19 mouse cellular contexts compared by ENCODE assay signal in genomic region chr8:121846815-121847214, GRCm38 (mm10). TPM values are rescaled to one million over a fixed set of nuclear protein-coding genes. Genes with fewer than 3 reads are reported as not detected.
A peak's percentile ranks its signal among the peaks of the same experiment; 100 is the strongest.
DNase-seq lines count a peak whose midpoint lies in the region; TF ChIP-seq lines count a peak whose summit lies in the region.
"Had no signal": no experiment of that assay in that cellular context is flagged by ENCODE, and none has a peak within 500 bp of the region (broad histone marks: within the 10 kb centered on the region; RNA-seq: fewer than 3 reads in every experiment).

No protein-coding gene starts in this region.

- dilution Hi-C loops in CH12.LX (cut with MboI; ENCODE audit: extremely low pct_ligation_motif_present, extremely low pct_unique_long_range_greater_than_20kb, low sequenced_read_pairs): no loop called here

- peak overlapping the region; percentile 76 for H3K27ac ChIP-seq in CH12.LX (ENCODE audit: insufficient read depth, low read depth)
- H3K27ac ChIP-seq in embryonic fibroblast, embryonic 13.5 days (ENCODE audit: insufficient read depth, low read length): no peak overlapping the region

- TF ChIP-seq POLR2A in CH12.LX (IDR thresholded peaks at IDR 0.05; ENCODE audit: low read depth, low read length): peak; percentile 31; the same call in 1 of the 2 replicates
- 0 out of 2 replicates have a peak, but pooled peaks have one; percentile 12 for TF ChIP-seq POLR2A in embryonic fibroblast, embryonic 13.5 days (IDR thresholded peaks at IDR 0.05; ENCODE audit: low read depth, low read length)

- DNase-seq in heart, adult 11 months: peak; percentile 50
- DNase-seq in heart, postnatal 4 days: no peak
- DNase-seq in CH12.LX (ENCODE audit: extremely low read depth): no peak
- no peak for DNase-seq in cerebellum, adult 8-10 months
- DNase-seq in left cerebral cortex, postnatal 36 days (ENCODE audit: low spot score in 2 of 2): no peak
- DNase-seq: adrenal gland, adult 2 months; adrenal gland, adult 8-10 months; adrenal gland, postnatal 10 days; adrenal gland, postnatal 14 days; adrenal gland, postnatal 25 days; adrenal gland, postnatal 36 days; B cell, adult 2 months; cerebellum, adult 11 months; cerebellum, adult 11-12 months; cerebellum, adult 18-20 months; cerebellum, adult 2 months had no signal

- intact Hi-C loops in left cerebral cortex, postnatal 36 days (cut with DNase I): no loop called here

- H3K36me3 ChIP-seq in CH12.LX (replicated peaks in 1 of 2; ENCODE audit: control insufficient read depth in 1 of 2, insufficient read depth in 1 of 2, low read length in 1 of 2): peaks cover 36 to 42% of the 10 kb centered on the region in 2 experiments
- H3K36me3 ChIP-seq: G1E had no signal

- H3K4me1 ChIP-seq in CH12.LX (ENCODE audit: control insufficient read depth in 1 of 2, insufficient read depth in 2 of 2): peaks cover 24 to 66% of the 10 kb centered on the region in 2 experiments
- H3K4me1 ChIP-seq in embryonic fibroblast, embryonic 13.5 days (ENCODE audit: control insufficient read depth, insufficient read depth, low read length): peaks cover 3% of the 10 kb centered on the region; the same call in 1 of the 2 replicates

- in situ Hi-C loops in CH12.LX (cut with MboI; ENCODE audit: low pct_ligation_motif_present, low pct_unique_long_range_greater_than_20kb, low sequenced_read_pairs): no loop called here

- H3K79me2 ChIP-seq in CH12.LX (replicated peaks; ENCODE audit: control insufficient read depth, extremely low read depth, insufficient read depth, poor library complexity, severe bottlenecking): peaks cover 22% of the 10 kb centered on the region

- no peak for TF ChIP-seq EP300 in CH12.LX (IDR thresholded peaks at IDR 0.05; ENCODE audit: low read length)

- TF ChIP-seq CTCF in CH12.LX (conservative IDR thresholded peaks at IDR 0.05 in 1 of 2, IDR thresholded peaks at IDR 0.05 in 1 of 2; ENCODE audit: low read depth in 2 of 2, low read length in 2 of 2): peak in 1 of 2 experiments; percentile 27; a peak in 2 of 4 replicates
- no peak for TF ChIP-seq CTCF in embryonic fibroblast, embryonic 13.5 days (IDR thresholded peaks at IDR 0.05; ENCODE audit: borderline replicate concordance, insufficient read depth, low read length)

- no peaks in the 10 kb centered on the region for H3K27me3 ChIP-seq in CH12.LX (replicated peaks)
- H3K27me3 ChIP-seq: Patski had no signal

- TF ChIP-seq RAD21 in CH12.LX (IDR thresholded peaks at IDR 0.05; ENCODE audit: low read depth, low read length): no peak

- no peak overlapping the region for H3K9ac ChIP-seq in CH12.LX (ENCODE audit: insufficient read depth, low read depth)

- H3K4me2 ChIP-seq in CH12.LX (ENCODE audit: insufficient read depth, low read depth, poor library complexity, severe bottlenecking): no peak overlapping the region

- H3K4me3 ChIP-seq in CH12.LX (replicated peaks in 1 of 3; ENCODE audit: low read depth in 2 of 3, low read length in 2 of 3, poor library complexity in 1 of 3): no peak overlapping the region
- no peak overlapping the region for H3K4me3 ChIP-seq in embryonic fibroblast, embryonic 13.5 days (ENCODE audit: insufficient read depth, low read length)

- H3K9me3 ChIP-seq in CH12.LX (replicated peaks; ENCODE audit: low read length): no peaks in the 10 kb centered on the region
- H3K9me3 ChIP-seq: G1E had no signal

TF ChIP-seq in CH12.LX, 34 proteins besides CTCF, POLR2A, EP300 and RAD21:
- no peak for TF ChIP-seq MAX (IDR thresholded peaks at IDR 0.05; ENCODE audit: low read length)
- peak; percentile 94 for TF ChIP-seq POLR2AphosphoS2 (IDR thresholded peaks at IDR 0.05; ENCODE audit: low read depth, low read length)

RNA-seq across cellular contexts. Expression of gene Klhdc4, which starts 17.4 kb away (rescaled TPM):
- total RNA-seq in heart, postnatal 4 days (2021): 10 to 100 TPM; 17.8 to 21.9 TPM
- 54.3 and 66.9 TPM in 2 replicates for total RNA-seq in CH12.LX (2012; rRNA removed)
- 35.5 and 42.4 TPM in 2 replicates for total RNA-seq in CH12.LX (2014; rRNA removed)
- polyA plus RNA-seq in CH12.LX (2012; ENCODE audit: insufficient read length, low read depth): 51.5 and 69.7 TPM in 2 replicates
- 21.1 and 26.4 TPM in 2 replicates for polyA plus RNA-seq in embryonic fibroblast, embryonic 13.5 days (2011; ENCODE audit: insufficient read length, low read depth, missing spikeins)
- total RNA-seq in left cerebral cortex, postnatal 36 days (2021): 10 to 100 TPM; 29.0 to 34.2 TPM
